Mouse (Mus musculus) forebrain, embryonic 12.5 days (tissue): ENCODE results near the gene Cacna1g. TPM values are rescaled to one million over a fixed set of nuclear protein-coding genes. Genes with fewer than 3 reads are reported as not detected.
A peak's percentile ranks its signal among the peaks of the same experiment; 100 is the strongest.

ENCODE experiments used
- ATAC-seq: fragments of 200-750 bp; cut with Nextera tagmentation; 2 replicates; pipeline ENCODE4 v1.8.0; 2017; ENCODE audit warnings: moderate TSS enrichment; ENCODE audit not compliant: low FRiP score
- H3K27ac ChIP-seq: fragments of 300-500 bp; sonication (generic); 2 replicates; pipeline ENCODE4 v1.5.1; 2016; ENCODE audit warnings: mild to moderate bottlenecking
- H3K27me3 ChIP-seq: fragments of 300-500 bp; sonication (generic); 2 replicates; pipeline ENCODE4 v1.6.1; 2016; ENCODE audit warnings: mild to moderate bottlenecking
- H3K36me3 ChIP-seq: fragments of 300-500 bp; sonication (generic); replicated peaks from 2 replicates; pipeline ENCODE4 v1.6.1; 2016; ENCODE audit warnings: mild to moderate bottlenecking
- H3K4me1 ChIP-seq: fragments of 300-500 bp; sonication (generic); 2 replicates; pipeline ENCODE4 v1.6.1; 2016
- H3K4me2 ChIP-seq: fragments of 300-500 bp; sonication (generic); 2 replicates; pipeline ENCODE4 v1.6.1; 2016; ENCODE audit warnings: mild to moderate bottlenecking, moderate library complexity
- H3K4me3 ChIP-seq: fragments of 300-500 bp; sonication (generic); replicated peaks from 2 replicates; pipeline ENCODE4 v1.5.1; 2016; ENCODE audit warnings: mild to moderate bottlenecking
- H3K9ac ChIP-seq: fragments of 300-500 bp; sonication (generic); 2 replicates; pipeline ENCODE4 v1.6.1; 2016; ENCODE audit warnings: mild to moderate bottlenecking
- H3K9me3 ChIP-seq: fragments of 300-500 bp; sonication (generic); 2 replicates; pipeline ENCODE4 v1.6.1; 2016
- WGBS: fragments of 180-500 bp; shearing (Covaris S2); methylation state at CpG from one replicate; pipeline ENCODE4 v1.1.7; 2016; 5-methylcytosine and 5-hydroxymethylcytosine counted together
- polyA plus RNA-seq: library from polyadenylated mRNA; unstranded; fragments of >200 nt; fragmentation: Nextera tagmentation; extraction: Ambion mirVana; gene quantifications from 2 replicates; pipeline ENCODE4 v1.2.1, GENCODE M21; 2016

Cacna1g gene
- polyA plus RNA-seq, 1 experiment from 2014 or later, result 12.1 TPM

GRCm38 (mm10) chr11:94475722-94476121 is 1.7 kb upstream of the Cacna1g start:
- no peak overlapping the region for H3K4me3 ChIP-seq
- no peaks in the 10 kb centered on the region for H3K9me3 ChIP-seq
- peaks cover 50% of the 10 kb centered on the region for H3K4me1 ChIP-seq
- H3K36me3 ChIP-seq, result no peaks in the 10 kb centered on the region
- WGBS, result 17% methylated on average over 11 of the region's 11 CpGs
- H3K27ac ChIP-seq, result no peak overlapping the region
- peaks cover 62% of the 10 kb centered on the region for H3K27me3 ChIP-seq
- no peak for ATAC-seq
- no peak overlapping the region for H3K9ac ChIP-seq
- H3K4me2 ChIP-seq, result no peak overlapping the region

- Histone ChIP-seq H3K27me3 (peaks cover 62% of the 10 kb centered on the region), H3K4me1 (peaks cover 62% of the 10 kb centered on the region), H3K9me3 (no peaks in the 10 kb centered on the region)
Observed at GRCm38 (mm10) chr11:94474544-94474910, 529 bp upstream of the Cacna1g start.

GRCm38 (mm10) chr11:94472916-94473706 is 887 bp downstream of the Cacna1g start:
- ATAC-seq, result no peak
- peak overlapping the region; percentile 99 for H3K4me2 ChIP-seq
- H3K4me1 ChIP-seq, result peaks cover 76% of the 10 kb centered on the region
- H3K4me3 ChIP-seq, result peak overlapping the region; percentile 72
- peak overlapping the region; percentile 80 for H3K27ac ChIP-seq
- no peaks in the 10 kb centered on the region for H3K9me3 ChIP-seq
- peak overlapping the region; percentile 85 for H3K9ac ChIP-seq
- WGBS, result under 1% methylated on average over 50 of the region's 52 CpGs
- H3K27me3 ChIP-seq, result peaks cover 62% of the 10 kb centered on the region
- H3K36me3 ChIP-seq, result no peaks in the 10 kb centered on the region

More at GRCm38 (mm10) chr11:94474544-94474910, 529 bp upstream of the Cacna1g start:
- WGBS, result 0% methylated on average over 11 of the region's 11 CpGs
- Histone ChIP-seq H3K4me2 (peak overlapping the region; percentile 99), H3K4me3 (peak overlapping the region; percentile 72), H3K27ac (no peak overlapping the region), H3K36me3 (no peaks in the 10 kb centered on the region), H3K9ac (no peak overlapping the region)
- ATAC-seq, result peak; percentile 37; the same call in 1 of the 2 replicates

GRCm38 (mm10) chr11:94472585-94472915 is 1.4 kb downstream of the Cacna1g start:
- Histone ChIP-seq H3K27ac (peak overlapping the region; percentile 80), H3K4me2 (peak overlapping the region; percentile 99), H3K27me3 (peaks cover 60% of the 10 kb centered on the region), H3K36me3 (no peaks in the 10 kb centered on the region), H3K9ac (peak overlapping the region; percentile 85), H3K4me1 (peaks cover 80% of the 10 kb centered on the region), H3K9me3 (no peaks in the 10 kb centered on the region), H3K4me3 (peak overlapping the region; percentile 72)
- ATAC-seq, result no peak
- WGBS, result 1% methylated on average over 15 of the region's 15 CpGs

- Histone ChIP-seq H3K9me3 (no peaks in the 10 kb centered on the region), H3K4me3 (peak overlapping the region; percentile 72), H3K27ac (peak overlapping the region; percentile 73; the same call in 1 of the 2 replicates), H3K27me3 (peaks cover 54% of the 10 kb centered on the region), H3K4me1 (peaks cover 84% of the 10 kb centered on the region), H3K9ac (peak overlapping the region; percentile 85), H3K4me2 (peak overlapping the region; percentile 99), H3K36me3 (no peaks in the 10 kb centered on the region)
- no peak for ATAC-seq
- 5% methylated on average over 17 of the region's 17 CpGs for WGBS
Observed at GRCm38 (mm10) chr11:94471740-94472584, 2.0 kb downstream of the Cacna1g start.

GRCm38 (mm10) chr11:94470391-94470790 is 3.6 kb downstream of the Cacna1g start:
- H3K9ac ChIP-seq, result peak overlapping the region; percentile 17; the same call in 1 of the 2 replicates
- no peak for ATAC-seq
- H3K4me3 ChIP-seq, result peak overlapping the region; percentile 8; the same call in 1 of the 2 replicates

GRCm38 (mm10) chr11:94469136-94470064 is 4.6 kb downstream of the Cacna1g start:
- H3K9me3 ChIP-seq, result no peaks in the 10 kb centered on the region
- no peaks in the 10 kb centered on the region for H3K36me3 ChIP-seq
- ATAC-seq, result peak; percentile 2; the same call in 1 of the 2 replicates
- H3K4me3 ChIP-seq, result 0 out of 2 replicates have a peak overlapping the region, but pooled peaks have one; percentile 1
- H3K9ac ChIP-seq, result peak overlapping the region; percentile 36; the same call in 1 of the 2 replicates
- H3K4me2 ChIP-seq, result peak overlapping the region; percentile 99
- 12% methylated on average over 8 of the region's 9 CpGs for WGBS
- H3K4me1 ChIP-seq, result peaks cover 86% of the 10 kb centered on the region
- peaks cover 29% of the 10 kb centered on the region for H3K27me3 ChIP-seq
- peak overlapping the region; percentile 96 for H3K27ac ChIP-seq

More at GRCm38 (mm10) chr11:94470391-94470790, 3.6 kb downstream of the Cacna1g start:
- H3K4me1 ChIP-seq, result peaks cover 86% of the 10 kb centered on the region
- no peaks in the 10 kb centered on the region for H3K36me3 ChIP-seq
- H3K27ac ChIP-seq, result peak overlapping the region; percentile 96
- H3K9me3 ChIP-seq, result no peaks in the 10 kb centered on the region
- WGBS, result 21% methylated on average over 6 of the region's 7 CpGs
- H3K27me3 ChIP-seq, result peaks cover 39% of the 10 kb centered on the region
- peak overlapping the region; percentile 99 for H3K4me2 ChIP-seq

GRCm38 (mm10) chr11:94468582-94469064 is 5.4 kb downstream of the Cacna1g start:
- 16% methylated on average over 4 of the region's 4 CpGs for WGBS

GRCm38 (mm10) chr11:94466333-94466855 is 7.6 kb downstream of the Cacna1g start:
- peaks cover 66% of the 10 kb centered on the region for H3K4me1 ChIP-seq
- no peak overlapping the region for H3K4me2 ChIP-seq
- WGBS, result 93% methylated on average over 17 of the region's 17 CpGs
- H3K4me3 ChIP-seq, result no peak overlapping the region
- no peaks in the 10 kb centered on the region for H3K9me3 ChIP-seq
- peaks cover 5% of the 10 kb centered on the region; the same call in 1 of the 2 replicates for H3K27me3 ChIP-seq
- ATAC-seq, result no peak
- H3K9ac ChIP-seq, result no peak overlapping the region
- no peak overlapping the region for H3K27ac ChIP-seq
- H3K36me3 ChIP-seq, result peaks cover 9% of the 10 kb centered on the region; the same call in 1 of the 2 replicates

More at GRCm38 (mm10) chr11:94468582-94469064, 5.4 kb downstream of the Cacna1g start:
- peak; percentile 90 for ATAC-seq
- Histone ChIP-seq H3K36me3 (no peaks in the 10 kb centered on the region), H3K9ac (no peak overlapping the region), H3K4me3 (no peak overlapping the region), H3K27me3 (peaks cover 27% of the 10 kb centered on the region), H3K4me1 (peaks cover 88% of the 10 kb centered on the region), H3K9me3 (no peaks in the 10 kb centered on the region), H3K27ac (peak overlapping the region; percentile 96), H3K4me2 (peak overlapping the region; percentile 99)

GRCm38 (mm10) chr11:94464170-94464569 is 9.8 kb downstream of the Cacna1g start:
- Histone ChIP-seq H3K4me3 (no peak overlapping the region), H3K27ac (no peak overlapping the region), H3K4me2 (no peak overlapping the region), H3K27me3 (no peaks in the 10 kb centered on the region), H3K9me3 (no peaks in the 10 kb centered on the region), H3K9ac (no peak overlapping the region), H3K36me3 (peaks cover 17% of the 10 kb centered on the region), H3K4me1 (peaks cover 49% of the 10 kb centered on the region)
- 45% methylated on average over 2 of the region's 2 CpGs for WGBS
- no peak for ATAC-seq

GRCm38 (mm10) chr11:94461856-94462255 is 12.1 kb downstream of the Cacna1g start:
- H3K4me1 ChIP-seq, result peaks cover 31% of the 10 kb centered on the region
- ATAC-seq, result no peak
- no peak overlapping the region for H3K4me2 ChIP-seq
- H3K27ac ChIP-seq, result no peak overlapping the region
- H3K9ac ChIP-seq, result no peak overlapping the region
- no peaks in the 10 kb centered on the region for H3K27me3 ChIP-seq
- peaks cover 36% of the 10 kb centered on the region for H3K36me3 ChIP-seq
- H3K4me3 ChIP-seq, result no peak overlapping the region
- 93% methylated on average over 11 of the region's 11 CpGs for WGBS
- H3K9me3 ChIP-seq, result no peaks in the 10 kb centered on the region
